Mouse (Mus musculus): Measurements from ENCODE around the gene Pwwp2b.

Gene Pwwp2b

DNA sequence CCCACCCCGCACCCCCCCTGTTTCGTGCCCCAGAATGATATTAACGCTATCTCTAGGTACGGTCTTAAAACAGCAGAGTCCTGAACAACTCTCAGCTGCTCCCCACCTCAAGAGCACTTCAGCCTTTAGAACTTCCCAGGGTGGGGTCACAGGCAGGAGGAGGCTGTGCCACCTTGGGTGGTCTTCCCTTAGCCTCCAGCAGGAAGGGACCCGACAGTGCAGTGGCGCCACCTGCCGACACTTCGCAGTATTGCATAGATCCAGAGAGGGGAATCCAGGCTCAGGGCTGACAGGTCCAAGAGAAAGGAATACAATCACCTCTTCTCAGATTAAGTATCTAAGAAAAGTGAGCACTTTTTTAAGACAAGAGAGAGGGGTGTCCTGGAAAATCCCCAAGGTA, 51.1 kb downstream of the Pwwp2b start:
- peak; percentile 78 for DNase-seq (ENCODE audit: low read depth, low spot score)

DNA sequence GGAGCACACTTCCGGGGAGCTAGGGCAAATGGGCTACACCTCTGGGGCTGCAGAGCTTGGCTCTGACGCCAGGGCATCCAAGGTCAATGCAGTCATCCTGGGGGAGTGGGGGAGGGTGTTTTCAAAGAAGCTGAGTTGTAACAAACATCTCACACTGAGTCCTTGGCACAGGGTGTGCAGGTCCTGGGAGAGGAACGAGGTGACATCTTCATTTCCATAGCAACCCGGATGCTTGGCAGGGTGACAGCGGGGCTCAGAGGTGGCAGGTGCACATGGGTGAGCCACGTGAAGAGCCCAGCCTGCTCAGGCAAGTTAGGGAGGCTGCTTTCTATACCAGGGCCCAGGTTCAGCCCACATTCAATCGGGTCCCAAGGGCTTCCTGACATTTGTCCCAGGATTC, 52.1 kb downstream of the Pwwp2b start:
- no peak for DNase-seq (ENCODE audit: low read depth, low spot score)

DNA sequence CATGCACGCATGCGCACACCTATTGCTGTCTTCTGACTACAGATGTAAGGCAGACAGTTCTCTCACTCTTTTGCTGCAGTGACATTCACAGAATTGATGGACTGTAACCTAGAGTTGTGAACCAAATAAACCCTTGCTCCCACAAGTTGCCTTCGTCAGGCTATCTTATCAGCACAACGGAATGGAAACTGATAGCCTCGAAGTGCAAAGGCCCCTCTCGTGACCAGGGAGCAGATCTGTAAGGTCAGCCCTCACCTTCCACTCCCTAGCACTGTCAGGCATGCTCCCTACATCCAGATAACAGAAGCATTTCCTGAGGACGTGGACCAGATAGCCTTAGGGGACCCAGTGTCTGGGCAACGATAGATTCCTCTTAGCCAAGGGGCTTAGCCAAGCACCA, 53.2 kb downstream of the Pwwp2b start:
- no peak for DNase-seq (ENCODE audit: low read depth, low spot score)

DNA sequence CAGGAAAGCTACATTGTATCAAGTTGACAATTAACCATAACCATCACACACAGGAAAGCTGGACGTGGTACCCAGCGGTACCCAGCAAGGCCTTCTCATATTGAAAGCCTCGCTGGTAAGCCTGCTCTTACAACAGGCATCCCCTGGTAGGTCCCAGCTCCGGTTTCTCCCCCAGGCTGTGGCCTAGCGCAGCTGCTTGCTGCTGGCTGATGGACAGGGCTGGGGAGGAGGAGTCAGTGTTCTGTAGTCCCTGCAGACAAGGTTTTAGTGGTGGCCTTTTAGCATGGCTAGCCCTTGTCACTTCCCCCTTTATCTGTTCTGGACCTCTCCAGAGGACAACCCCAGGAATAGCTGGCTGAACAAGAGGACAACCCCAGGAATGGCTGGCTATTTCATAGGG, 54.0 kb downstream of the Pwwp2b start:
- DNase-seq (ENCODE audit: low read depth, low spot score) = no peak

DNA sequence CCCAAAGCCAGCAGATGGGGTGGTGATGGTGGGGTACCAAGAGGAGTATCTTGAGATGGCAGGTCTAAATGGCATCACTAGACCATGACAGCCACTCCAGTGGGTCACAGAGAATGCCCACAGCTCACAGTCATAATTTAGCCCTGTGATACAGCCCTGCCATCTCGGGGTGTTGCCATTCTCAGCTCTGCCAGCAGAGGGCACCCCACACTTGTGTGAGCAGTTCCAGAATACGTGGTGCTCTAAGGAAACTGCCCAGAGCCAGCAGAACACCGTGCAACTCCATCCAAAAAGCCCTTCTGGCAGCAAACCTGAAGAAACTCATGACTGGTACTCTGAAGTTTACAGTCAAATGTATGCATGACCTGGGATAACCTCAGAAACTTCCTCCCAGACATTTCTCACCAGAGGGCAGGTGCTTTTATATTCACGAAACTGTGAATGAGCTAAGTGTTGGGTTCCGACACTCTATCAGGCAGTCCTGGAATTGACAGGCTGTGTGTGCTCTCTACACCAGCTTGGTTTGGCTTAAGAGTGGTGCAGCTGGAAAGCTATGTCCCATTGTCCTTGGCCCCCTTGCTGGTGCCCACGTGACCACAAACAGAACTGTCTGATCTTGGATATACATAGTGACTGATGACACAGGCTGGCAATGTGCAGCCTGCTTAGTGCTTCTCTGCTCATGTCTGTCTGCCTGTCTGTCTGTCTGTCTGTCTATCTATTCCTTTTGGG, 55.2 kb downstream of the Pwwp2b start:
- peak; percentile 85 for DNase-seq (ENCODE audit: low read depth, low spot score)

DNA sequence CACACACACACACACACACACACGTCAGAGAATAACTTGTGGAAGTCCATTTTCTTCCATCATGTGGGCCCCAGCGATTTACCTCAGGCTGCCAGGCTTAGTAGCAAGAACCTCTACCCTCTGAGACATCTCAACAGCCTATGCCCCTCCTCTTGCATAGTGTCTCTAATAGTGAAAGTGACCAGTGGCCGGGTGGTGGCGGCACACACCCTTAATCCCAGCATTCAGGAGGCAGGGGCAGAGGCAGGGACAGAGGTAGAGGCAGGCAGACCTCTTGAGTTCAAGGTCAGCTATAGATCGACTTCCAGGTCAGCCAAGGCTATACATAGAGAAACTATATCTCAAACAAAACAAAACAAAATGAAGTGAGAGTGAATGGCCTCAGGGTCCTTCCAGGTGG, 56.0 kb downstream of the Pwwp2b start:
- DNase-seq (ENCODE audit: low read depth, low spot score) = peak; percentile 38

DNA sequence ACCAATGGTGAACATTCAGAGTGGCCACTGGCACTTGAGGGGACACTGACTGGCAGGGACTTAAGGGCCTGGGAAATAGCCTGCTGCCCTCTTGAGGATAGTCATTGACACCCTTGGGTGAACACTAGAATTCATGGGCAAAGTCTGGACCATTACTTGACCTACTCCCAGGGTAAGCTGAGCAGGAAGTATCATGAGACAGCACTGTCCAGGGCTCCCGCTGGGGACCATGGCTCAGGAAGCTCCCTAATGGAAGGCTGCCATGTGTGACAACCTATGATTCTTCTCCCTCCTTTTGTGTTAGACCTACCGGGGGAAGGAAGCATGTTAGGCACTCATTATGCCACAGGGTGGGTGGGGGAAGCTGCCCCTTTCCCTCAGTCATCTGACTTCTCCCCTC, 58.8 kb downstream of the Pwwp2b start:
- no peak for DNase-seq (ENCODE audit: low read depth, low spot score)

DNA sequence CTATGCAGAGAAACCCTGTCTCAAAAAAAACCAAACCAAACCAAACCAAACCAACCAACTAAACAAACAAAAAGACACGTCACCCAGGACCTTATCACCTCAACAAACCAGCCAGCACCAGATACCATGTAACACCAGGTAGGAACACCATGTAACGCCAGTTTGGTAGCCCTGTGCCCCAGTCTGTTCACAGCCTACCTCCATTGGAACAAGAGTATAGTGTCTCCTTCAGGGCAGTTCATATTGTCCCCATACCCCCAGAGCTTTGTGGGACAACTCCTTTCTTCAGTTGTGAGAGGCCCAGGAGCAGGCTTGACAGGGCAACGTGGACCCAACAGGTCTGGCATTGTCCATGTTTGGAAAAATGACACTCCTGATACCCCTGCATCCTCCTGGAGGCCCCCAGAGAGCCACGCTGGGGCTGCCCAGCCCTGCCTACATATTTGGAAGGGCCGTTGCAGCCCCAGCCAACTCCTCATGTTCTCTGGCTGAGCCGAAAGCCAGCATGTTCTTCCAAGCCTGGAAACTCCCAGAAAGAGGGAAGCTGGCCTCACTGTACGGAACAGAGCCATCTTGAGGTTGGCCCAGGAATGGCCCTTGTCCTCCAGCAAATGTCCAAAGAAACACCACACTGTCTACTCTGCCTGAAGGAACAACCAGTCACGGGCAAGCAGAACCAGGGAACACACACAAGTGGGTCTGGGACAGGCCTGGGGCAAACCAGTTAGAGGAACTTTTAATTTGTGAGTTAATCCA, 60.0 kb downstream of the Pwwp2b start:
- DNase-seq (ENCODE audit: low read depth, low spot score) = peak; percentile 49

DNA sequence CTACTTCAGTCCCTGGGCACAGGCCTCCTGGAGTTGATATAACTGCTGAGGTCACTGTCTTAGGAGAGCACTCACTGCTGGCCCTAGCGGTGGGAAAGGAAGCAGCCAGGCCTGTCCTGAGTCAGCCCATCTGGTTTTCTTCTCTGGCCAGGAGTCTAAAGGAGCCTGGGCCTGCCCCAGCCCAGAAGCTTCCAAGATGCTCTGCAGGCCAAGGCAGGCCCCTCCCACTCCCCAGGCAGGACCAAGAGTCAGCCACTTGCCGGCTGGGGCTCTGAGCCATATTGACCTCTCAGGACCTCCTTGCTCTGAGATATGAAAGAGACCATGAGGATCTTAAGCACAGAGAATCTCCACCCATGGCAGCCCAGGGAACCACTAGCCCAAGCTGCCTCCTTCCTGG, 60.8 kb downstream of the Pwwp2b start:
- DNase-seq (ENCODE audit: low read depth, low spot score) = peak; percentile 88

DNA sequence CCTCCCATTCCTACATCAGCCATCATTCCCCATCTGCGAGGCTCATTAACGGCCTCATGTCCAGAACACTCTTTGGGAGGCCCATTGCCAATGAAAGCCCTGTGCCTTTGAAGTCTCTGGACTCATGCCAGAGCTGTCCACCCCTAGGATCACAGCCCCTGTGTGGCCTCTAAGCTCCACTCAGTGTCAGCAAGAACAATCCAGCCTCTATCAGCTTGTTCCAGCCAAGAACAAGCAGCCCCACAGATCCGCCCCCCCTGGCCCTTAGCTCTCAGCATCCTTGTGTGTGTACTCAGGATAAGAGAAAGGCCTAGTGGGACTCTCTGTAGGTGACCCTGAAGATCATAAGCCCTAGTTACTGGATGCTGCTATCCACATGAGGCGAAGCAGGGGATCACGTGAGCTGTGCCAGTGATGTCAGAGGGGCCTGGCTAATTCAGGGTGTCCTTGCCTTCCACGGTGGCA, 62.2 kb downstream of the Pwwp2b start:
- DNase-seq (ENCODE audit: low read depth, low spot score) = no peak

DNA sequence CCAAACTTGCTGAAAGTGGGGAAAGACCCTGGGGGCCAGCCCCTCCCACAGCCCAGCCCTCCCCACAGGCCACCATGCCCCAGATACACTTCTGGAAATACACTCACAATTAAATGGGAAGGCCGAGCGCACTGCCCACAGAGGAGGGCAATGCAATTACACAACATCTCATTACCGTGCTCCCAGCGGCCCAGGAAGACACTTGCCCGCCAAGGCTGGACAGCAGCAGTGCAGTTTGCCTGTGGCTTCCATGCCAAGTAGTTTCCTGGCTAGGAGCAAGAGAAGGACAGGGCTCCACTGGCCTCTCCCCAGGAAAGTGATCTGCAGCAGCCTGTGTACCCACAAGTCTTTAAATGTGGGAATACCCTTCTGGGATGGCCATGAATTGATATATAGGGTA, 64.4 kb downstream of the Pwwp2b start:
- no peak for DNase-seq (ENCODE audit: low read depth, low spot score)

DNA sequence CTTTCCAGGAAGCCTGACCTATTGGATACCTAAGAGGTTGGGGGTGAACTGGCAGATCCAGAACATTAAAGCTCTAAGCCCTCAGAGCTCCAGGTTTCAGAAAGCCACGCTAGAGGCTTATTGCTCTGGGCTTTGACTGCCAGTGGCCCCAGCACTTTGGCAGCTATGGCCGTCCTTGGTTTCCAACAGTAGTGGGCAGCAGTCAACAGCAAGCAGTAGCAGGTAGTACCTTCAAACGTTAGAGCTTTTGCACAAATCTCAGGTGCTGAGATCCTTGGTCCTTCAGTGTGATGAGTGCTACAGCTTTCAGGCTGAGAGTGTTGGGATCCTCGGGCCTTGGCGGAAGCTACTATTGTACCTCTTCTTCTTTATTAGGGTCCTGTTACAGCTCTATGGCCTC, 65.1 kb downstream of the Pwwp2b start:
- DNase-seq (ENCODE audit: low read depth, low spot score) = no peak

DNA sequence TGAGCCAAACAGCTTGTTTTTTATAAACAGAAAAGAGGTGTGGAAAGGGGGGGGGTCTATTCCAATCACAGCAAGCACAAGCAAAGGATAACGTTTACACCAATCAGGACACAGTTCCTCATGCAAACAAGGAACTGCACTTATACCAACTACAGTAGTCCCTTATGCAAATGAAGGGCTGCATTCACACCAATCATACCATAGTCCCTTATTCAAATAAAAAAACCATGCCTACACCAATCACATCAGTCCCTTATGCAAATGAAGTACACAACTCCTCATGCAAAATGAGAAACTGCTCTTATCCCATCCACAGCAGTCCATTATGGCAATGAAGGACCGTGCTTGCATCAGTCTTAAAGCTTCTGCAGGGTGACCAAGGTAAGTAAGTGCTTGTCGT, 66.4 kb downstream of the Pwwp2b start:
- DNase-seq (ENCODE audit: low read depth, low spot score) = no peak

DNA sequence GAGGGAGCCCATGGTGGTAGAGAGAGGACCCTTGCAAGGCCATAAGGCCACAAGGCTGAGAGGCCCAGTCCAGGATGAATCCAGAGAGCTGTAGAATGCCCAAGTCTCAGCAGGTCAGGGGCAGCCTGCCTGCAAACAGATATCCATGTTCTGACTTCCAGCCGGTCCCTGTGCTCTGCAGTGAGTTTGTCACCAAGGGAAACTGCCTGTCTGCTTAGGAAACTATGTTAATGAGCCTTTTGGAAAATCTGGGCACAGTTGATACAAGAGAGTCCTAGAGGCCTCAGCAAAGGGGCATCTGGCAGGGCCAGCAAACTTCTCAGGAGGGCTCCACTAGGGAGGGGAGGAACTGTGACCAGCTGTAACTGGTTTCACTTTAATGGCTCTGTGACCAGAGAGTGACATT, 70.7 kb downstream of the Pwwp2b start:
- DNase-seq (ENCODE audit: low read depth, low spot score) = no peak

All from 3T3-L1 (cell line).